Mouse (Mus musculus) c-Kit-negative CD71-positive TER-119-positive erythroid progenitor cells, embryonic 14.5 days (primary cell): ENCODE results near the gene Tas2r123.

ENCODE experiments used
- DNase-seq: peaks from one replicate; pipeline ENCODE4 v3.0.0-alpha.2; 2013; ENCODE audit warnings: low read depth, low spot score

The Tas2r123 gene

DNA sequence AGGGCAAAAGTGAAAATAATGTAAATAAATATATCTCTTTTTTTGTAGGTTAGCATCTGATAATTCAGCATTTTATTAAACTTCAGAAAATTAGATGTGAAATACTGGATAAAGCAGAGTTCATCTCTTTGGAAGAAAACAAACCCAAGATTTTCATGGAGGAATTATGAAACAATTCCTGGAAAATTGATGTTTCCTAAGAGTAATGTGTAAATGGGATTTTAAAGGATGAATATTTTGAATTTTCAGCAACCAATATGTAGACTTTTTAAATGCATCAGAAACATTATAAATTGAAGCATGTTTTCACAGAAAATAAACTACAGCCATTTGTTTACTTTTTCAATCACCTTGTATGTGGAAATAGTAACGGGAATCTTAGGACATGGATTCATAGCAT is at the start of gene Tas2r123:
TSS of gene Tas2r123 (plus strand) at position 301 of the 400 bp plus-strand sequence.
- DNase-seq: no peak

- DNase-seq: no peak
These were observed 44.4 kb upstream of the Tas2r123 start, which contains the start of gene Tas2r117 for GRCm38 (mm10) chr6:132802518-132802917. Gene Tas2r117 (plus strand): TSS chr6:132802818.

DNA sequence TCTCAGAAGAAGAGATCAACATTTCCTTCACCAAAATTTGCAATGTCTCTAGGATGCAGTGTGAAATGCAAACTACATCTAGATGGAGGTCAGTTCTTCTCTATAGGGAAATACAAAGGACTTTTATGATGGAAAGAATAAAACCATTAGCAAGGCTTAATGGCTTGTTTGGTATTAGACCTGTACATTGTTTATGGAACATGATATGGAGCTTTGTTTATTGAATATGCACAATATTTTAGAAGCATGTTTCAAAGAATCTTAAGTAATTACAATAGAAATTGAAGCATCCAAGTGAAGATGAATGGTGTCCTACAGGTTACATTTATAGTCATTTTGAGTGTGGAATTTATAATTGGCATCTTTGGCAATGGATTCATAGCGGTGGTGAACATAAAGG is 8.2 kb downstream of the Tas2r123 start, which contains the start of gene Tas2r116:
TSS of gene Tas2r116 (plus strand) at position 301 of the 400 bp plus-strand sequence.
- DNase-seq: no peak

DNA sequence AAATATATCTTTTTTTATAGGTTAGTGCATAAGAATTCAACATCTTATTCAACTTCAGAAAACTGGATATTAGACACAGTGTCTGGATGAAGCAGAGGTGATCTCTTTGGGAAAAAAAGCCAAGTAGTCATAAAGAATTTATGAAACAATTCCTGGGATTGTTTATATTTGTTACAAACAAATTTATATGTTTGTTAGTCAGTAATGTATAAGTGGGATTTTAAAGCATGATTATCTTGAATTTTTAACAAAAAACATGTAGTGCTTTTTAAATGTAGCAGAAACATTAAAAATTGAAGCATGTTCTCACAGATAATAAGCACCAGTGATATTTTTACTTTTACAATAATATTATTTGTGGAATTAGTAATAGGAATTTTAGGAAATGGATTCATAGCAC is 20.8 kb downstream of the Tas2r123 start, which contains the start of gene Tas2r110:
TSS of gene Tas2r110 (plus strand) at position 301 of the 400 bp plus-strand sequence.
- DNase-seq: no peak

DNA sequence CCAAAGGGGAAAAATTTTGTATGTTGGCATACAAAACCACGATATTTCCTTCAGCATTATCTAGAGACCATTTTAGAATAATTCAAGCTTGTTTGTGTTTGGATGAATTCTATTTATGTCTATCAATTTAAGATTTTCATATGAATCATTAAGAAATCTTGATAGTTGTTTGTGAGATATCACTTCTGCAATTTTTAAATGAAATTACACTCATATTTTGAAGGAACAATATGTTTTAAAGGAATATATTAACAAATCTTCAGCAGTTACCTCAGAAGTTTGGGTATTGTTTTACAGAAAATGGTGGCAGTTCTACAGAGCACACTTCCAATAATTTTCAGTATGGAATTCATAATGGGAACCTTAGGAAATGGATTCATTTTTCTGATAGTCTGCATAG is 45.8 kb downstream of the Tas2r123 start, which contains the start of gene Tas2r113:
TSS of gene Tas2r113 (plus strand) at position 301 of the 400 bp plus-strand sequence.
- no peak for DNase-seq
